Mouse (Mus musculus): ENCODE results near the gene Mef2b.

Gene Mef2b

GRCm38 (mm10) chr8:70134931-70135330, 4.6 kb upstream of the Mef2b start:
- no peak for DNase-seq

- DNase-seq = no peak
Observed at GRCm38 (mm10) chr8:70136591-70136990, 2.9 kb upstream of the Mef2b start.

DNA sequence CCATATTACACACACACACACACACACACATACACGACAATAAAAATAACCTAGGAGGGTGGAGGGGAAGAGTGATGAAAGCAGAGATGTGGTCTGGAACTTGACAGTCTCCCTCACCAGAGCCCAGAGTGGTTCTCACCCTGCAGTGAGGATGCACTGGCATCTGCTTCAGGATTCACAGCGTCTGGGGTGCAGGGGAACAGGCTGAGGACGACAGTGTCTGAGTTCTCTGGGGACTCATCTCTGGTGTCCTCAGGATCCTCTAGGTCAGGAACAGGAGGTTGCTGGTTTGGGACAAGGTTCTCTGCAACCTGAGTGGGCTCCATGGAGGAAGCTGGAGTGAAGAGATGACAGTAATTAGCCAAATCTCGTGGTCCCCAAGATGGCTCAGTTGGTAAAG, 1.6 kb upstream of the Mef2b start:
- no peak for DNase-seq

DNA sequence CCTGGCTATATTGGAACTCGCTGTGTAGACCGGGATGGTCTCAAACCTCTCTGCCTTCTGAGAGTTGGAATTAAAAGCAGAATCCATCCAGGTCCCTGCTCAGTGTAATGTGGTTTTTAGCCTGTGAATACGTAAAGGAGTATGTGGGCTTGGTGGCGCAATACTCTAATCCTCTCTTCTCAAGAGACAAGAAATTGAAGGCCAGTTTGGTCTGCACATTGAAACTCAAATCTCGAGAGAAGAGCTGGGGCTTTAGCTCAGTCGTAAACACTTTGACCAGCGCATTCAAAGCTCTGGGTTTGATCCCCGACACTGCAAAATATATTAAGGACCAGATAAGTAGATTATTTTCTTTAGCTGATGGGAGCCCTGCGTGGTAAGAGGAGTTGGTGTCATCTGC, 470 bp downstream of the Mef2b start:
- DNase-seq = no peak

- no peak for DNase-seq
Observed at GRCm38 (mm10) chr8:70147678-70148607, 8.4 kb downstream of the Mef2b start.

DNA sequence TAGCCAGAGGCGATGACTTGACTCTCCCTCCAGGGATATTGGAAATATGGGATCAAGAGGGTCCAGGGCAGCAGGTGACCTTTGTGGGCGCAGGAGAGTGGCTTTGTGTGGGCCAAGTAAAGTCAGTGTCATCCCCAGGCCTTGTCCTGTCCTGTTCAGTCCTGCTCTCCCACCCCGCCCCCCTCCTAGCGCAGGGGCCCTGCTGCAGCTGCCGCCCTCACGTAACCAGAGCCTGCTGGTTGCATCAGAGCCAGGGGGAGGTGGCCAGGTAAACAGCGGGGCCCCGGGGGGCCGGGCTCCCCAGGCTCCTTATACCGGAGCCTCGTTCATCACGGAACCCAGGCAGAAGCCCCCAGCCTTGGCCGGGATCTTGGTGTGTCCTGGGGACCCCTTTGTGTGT, 10.6 kb downstream of the Mef2b start:
- DNase-seq = no peak

DNA sequence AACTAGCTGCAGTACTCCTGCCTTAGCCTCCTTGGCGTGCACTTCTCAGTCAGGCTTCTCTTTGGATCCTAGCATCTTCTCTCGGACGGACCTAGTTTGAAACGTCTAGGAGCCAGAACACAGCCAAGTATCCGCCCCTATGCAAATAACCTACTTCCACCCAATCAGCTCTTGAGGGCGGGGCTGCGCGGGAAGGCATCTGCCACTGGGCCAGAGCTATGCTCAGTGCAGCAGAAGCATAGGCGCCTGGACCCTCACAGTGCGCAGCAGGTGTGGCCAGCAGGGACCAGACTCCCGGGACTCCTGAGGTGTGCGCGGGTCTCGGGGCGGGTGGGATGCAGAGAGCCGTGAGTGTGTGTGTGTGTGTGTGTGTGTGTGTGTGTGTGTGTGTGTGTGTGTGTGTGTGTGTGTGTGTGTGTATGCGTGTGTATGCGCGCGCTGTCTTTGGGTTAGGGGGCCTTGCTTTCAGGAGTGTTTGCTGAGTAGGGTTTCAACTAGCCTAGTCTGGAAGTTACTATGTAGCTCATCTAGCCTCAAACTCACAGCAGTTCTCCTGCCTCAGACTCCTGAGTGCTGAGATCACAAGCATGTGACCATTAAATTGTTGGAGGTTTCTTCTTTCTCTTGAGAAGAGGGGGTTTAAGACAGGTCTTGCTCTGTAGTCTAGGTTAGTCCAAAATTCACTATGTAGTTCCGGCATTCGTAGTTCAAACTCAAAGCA, 13.2 kb downstream of the Mef2b start:
- peak; percentile 55 for DNase-seq

GRCm38 (mm10) chr8:70157240-70157800, 17.8 kb downstream of the Mef2b start:
- DNase-seq = no peak

DNA sequence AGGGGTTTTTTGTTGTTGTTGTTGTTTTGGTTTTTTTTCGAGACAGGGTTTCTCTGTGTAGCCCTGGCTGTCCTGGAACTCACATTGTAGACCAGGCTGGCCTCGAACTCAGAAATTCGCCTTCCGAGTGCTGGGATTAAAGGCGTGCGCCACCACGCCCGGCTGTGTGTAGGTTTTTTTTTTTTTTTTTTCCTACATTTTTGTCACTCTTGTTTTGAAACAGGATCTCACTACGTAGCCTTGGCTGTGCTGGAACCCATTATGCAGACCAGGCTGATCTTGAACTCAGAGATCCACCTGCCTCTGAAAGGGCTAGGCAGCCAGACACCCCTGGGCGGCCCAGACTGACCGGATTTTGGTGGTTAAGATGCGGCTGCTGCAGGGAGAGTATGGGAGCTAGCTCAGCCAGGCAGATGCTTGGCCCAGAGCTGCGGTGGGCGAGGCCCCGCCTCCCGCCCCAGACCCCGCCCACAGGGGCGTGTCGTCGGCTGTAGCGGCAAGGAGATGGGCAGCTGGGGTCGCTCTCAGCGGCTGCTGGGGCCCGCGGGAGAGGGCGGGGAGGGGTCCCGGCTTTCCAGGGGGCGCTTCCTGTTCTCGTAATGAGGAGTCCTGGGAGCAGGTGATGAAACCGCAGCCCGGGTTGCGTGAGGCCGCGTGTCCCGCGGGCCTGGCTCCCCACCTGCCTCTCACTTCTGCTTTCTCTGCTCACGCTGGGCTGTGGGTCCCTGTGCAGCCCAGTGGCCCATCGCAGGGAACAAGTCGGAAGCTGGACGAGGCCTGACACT, 18.8 kb downstream of the Mef2b start:
- peak; percentile 44 for DNase-seq

GRCm38 (mm10) chr8:70159211-70159610, 19.7 kb downstream of the Mef2b start:
- DNase-seq = no peak

- DNase-seq = no peak
Observed at GRCm38 (mm10) chr8:70160015-70160414, 20.5 kb downstream of the Mef2b start.

DNA sequence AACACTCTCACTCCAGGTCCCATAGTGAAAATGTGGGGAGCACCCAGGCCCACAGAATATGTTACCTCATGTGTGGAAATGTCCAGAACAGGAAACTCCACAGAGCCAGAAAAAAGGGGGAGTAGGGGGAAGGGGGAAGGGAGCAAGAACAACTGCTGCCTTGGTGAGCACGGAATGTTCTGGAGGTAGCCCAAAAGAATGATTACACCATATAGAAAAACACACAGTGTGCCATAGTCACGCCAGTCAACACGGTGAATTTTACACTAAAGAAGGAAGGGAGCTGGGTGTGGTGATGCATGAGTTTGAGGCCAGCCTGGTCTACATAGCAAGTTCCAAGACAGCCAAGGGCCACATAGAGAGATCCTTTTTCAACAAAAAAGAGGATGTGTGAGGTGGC, 23.8 kb downstream of the Mef2b start:
- DNase-seq = no peak

DNA sequence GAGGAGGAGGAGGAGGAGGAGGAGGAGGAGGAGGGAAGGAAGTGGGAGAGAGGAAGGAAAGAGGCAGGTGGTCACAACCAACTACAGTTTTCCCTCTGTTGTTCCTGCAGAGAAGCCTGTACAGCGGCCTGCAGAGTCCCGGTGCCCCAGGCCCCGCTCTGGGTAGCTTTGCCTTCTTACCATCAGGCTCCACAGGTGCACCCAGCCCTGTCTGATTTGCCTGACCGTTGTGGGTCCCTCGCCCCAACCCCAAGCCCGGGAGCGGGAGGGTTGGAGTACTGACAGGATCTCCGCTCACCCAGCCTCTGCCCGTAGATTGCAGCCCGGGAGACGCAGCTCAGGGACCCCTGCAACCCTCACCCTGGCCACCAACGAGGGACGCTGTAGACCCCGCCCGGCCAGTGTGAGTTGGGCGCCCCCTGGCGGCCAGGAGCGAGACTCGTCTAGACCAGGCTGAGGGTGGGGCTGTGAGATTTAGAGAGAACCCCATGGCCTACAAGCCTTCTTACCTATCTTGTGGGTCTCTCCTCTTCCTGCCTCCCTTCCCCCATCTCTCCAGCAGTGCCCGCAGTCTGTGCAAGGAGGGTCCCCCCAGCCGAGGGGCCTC, 27.1 kb downstream of the Mef2b start:
- no peak for DNase-seq

- no peak for DNase-seq
Observed at GRCm38 (mm10) chr8:70170116-70170515, 30.6 kb downstream of the Mef2b start.

DNA sequence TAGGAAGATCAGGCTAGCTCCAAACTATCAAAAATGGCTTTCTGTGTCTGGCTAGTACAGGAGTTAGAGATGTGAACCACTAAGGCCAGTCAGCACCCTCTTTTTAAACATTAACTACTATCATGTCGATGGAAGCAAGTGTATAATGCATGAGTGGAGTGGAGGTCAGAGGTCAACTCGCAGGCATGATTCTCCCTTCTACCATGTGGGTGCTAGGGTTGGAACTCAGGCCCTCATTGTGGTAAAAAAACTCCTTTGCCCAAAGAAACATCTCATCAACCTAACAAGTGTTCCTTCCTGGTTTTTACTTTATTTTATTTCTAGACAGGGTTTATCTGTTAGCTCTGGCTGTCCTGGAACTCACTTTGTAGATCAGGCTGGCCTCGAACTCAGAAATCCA, 31.2 kb downstream of the Mef2b start:
- DNase-seq = peak; percentile 66

- no peak for DNase-seq
Observed at GRCm38 (mm10) chr8:70171240-70171639, 31.7 kb downstream of the Mef2b start.

GRCm38 (mm10) chr8:70172043-70172681, 32.7 kb downstream of the Mef2b start, which contains the start of gene Tmem161a:
Gene Tmem161a, plus strand, starts transcription at chr8:70172356.
- peak; percentile 95 for DNase-seq

DNA sequence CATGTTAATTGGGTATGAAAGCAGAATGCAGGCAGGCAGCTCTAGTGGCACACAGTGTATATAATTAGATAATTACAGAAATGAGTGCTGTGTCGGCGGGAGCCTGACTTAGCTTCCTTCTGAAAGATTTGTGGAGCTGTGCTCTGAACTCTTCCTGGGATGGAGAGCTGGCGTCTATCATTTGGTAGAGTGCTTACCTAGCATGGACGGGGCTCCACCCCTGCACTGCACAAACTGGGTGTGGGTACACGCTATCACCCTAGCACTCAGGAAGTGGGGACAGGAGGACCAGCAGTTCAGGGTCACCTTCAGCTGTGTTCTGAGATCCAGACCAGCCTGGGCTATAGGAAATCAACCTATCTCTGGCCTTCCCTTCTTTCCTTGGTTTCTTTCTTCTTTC, 33.8 kb downstream of the Mef2b start:
- DNase-seq = no peak

DNA sequence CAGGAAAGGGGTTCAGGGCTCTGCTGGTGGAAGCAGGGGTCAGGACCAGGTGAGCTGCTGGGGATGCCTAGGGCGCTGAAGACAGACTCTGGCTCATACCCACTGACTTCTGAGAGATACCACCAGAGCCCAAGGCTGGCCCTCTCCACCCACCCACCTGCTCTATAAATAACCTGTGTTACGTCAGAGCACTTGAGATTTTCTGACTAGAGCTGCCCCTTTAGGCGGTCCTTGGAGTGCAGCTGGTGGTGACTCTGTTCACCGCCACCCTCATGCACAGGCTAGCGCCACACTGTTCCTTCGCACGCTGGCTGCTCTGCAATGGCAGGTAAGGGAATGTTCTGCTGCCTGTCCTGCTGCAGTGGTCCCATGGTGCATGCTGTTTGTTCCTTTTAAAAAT, 34.6 kb downstream of the Mef2b start:
- DNase-seq = no peak

- DNase-seq = no peak
Observed at GRCm38 (mm10) chr8:70178231-70178630, 38.7 kb downstream of the Mef2b start.

DNA sequence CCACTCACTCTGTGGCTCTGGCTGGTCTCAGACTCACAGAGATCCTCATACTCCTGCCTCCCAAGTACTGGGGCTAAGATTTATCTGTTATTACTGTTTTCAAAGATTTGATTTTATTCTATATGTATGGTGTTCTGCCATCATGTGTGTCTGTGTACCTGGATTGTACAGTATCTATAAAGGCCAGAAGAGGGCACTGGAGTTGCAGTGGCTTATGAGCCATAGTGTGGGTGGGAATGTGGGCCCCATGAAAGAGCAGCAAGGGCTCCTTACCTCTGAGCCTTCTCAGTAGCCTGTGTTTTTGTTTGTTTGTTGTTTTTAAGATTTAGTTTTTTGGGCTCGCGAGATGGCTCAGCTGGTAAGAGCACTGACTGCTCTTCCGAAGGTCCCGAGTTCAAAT, 39.6 kb downstream of the Mef2b start:
- DNase-seq = no peak

Measured in kidney, adult 11 months (tissue).